Mouse (Mus musculus): ENCODE measurements around the gene Tap1. TPM values are rescaled to one million over a fixed set of nuclear protein-coding genes. Genes with fewer than 3 reads are reported as not detected.

The Tap1 gene
- polyA plus RNA-seq, 1 experiment from 2014 or later = 4.7 TPM

DNA sequence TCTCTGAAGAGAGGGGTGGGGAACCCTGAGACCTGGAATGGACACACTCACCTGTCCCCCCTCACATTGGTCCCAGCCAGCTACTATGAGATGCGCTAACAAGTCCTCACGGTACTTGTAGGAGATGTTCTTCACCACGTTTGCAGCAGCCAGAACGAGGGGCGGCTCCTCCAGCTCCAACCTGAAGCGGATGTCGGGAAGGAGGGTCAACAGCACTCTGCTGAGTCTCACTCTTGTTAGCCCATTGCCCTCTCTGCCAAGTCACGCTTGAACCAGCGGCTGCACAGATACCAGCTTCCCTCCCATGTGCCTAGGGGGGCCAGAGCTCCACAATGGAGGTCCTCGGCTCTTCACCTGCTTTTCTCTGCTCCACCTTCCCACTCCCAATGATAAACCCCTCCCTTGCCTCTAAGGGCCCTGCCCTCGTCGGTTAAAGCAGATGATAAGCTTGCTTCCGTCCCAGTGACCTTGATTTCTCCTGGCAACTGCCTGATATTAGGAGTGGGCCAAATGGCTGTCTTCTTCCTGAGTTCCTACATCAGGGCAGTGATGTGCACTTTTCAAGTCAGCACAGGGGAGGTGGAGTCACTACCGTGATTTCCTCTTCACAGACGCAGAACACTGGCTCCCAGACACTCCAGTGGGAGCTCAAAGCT is 3.7 kb upstream of the Tap1 start:
- H3K9ac ChIP-seq = no peak overlapping the region
- H3K36me3 ChIP-seq = no peaks in the 10 kb centered on the region
- H3K4me3 ChIP-seq = no peak overlapping the region
- no peak overlapping the region for H3K27ac ChIP-seq
- peaks cover 44% of the 10 kb centered on the region for H3K27me3 ChIP-seq
- no peak overlapping the region for H3K4me2 ChIP-seq (replicated peaks)
- no peak for ATAC-seq (ENCODE audit: insufficient number of reproducible peaks, insufficient read depth, low FRiP score, low TSS enrichment)
- 80% methylated on average over 15 of the region's 15 CpGs for WGBS
- H3K9me3 ChIP-seq = no peaks in the 10 kb centered on the region
- H3K4me1 ChIP-seq = peaks cover 14% of the 10 kb centered on the region; the same call in 1 of the 2 replicates

DNA sequence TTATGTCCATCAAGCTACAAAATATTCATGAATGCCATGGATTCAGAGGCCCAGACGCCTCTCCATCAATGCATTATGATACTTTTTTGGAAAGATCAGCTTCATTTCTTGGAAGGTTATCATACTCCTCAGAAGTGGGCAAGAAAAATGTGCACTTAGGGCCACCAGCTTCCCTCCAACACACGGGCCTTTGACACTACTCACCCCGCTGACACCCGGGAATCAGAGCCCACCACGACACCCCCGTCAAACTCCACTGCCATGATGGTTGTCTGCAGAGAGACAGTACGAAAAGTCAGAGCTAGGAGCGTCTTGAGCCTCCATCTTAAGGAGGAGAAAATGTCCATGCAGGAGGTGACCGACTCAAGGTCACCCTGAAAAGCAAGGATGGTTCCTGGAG is 1.8 kb upstream of the Tap1 start:
- H3K27me3 ChIP-seq = peaks cover 60% of the 10 kb centered on the region
- no peak for ATAC-seq (ENCODE audit: insufficient number of reproducible peaks, insufficient read depth, low FRiP score, low TSS enrichment)
- no peak overlapping the region for H3K27ac ChIP-seq
- no peaks in the 10 kb centered on the region for H3K36me3 ChIP-seq
- peaks cover 14% of the 10 kb centered on the region; the same call in 1 of the 2 replicates for H3K4me1 ChIP-seq
- H3K9ac ChIP-seq = no peak overlapping the region
- no peaks in the 10 kb centered on the region for H3K9me3 ChIP-seq
- H3K4me3 ChIP-seq = no peak overlapping the region
- H3K4me2 ChIP-seq (replicated peaks) = no peak overlapping the region
- 85% methylated on average over 9 of the region's 9 CpGs for WGBS

DNA sequence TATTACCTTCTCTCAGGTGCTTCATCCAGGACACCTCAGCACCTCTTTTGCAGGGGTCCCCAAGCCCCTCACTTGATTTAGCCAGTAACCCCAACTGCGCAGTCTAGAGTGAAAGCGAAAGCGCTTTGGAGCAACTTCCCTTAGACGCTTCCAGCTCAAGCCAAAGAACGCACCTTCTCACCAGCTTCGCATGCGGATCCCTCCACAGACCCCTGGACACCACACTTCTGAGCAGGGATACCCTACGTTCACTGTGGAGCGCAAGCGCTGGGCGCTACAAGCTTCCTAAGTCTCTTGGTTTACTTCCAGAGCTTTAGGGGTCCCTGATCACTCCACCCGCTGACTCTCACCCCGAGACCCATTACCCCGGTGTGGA is 480 bp upstream of the Tap1 start:
- Histone ChIP-seq H3K36me3 (no peaks in the 10 kb centered on the region), H3K9ac (peak overlapping the region; percentile 39; the same call in 1 of the 2 replicates), H3K27ac (no peak overlapping the region), H3K27me3 (peaks cover 73% of the 10 kb centered on the region), H3K9me3 (no peaks in the 10 kb centered on the region), H3K4me1 (peaks cover 14% of the 10 kb centered on the region; the same call in 1 of the 2 replicates), H3K4me2 (replicated peaks) (peak overlapping the region; percentile 86), H3K4me3 (peak overlapping the region; percentile 47)
- 3% methylated on average over 14 of the region's 14 CpGs for WGBS
- no peak; the same call in 1 of the 2 replicates for ATAC-seq (ENCODE audit: insufficient number of reproducible peaks, insufficient read depth, low FRiP score, low TSS enrichment)

DNA sequence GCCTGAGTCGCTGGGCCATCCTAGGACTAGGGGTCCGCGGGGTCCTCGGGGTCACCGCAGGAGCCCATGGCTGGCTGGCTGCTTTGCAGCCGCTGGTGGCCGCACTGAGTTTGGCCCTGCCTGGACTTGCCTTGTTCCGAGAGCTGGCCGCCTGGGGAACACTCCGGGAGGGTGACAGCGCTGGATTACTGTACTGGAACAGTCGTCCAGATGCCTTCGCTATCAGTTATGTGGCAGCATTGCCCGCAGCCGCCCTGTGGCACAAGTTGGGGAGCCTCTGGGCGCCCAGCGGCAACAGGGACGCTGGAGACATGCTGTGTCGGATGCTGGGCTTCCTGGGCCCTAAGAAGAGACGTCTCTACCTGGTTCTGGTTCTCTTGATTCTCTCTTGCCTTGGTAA is 657 bp downstream of the Tap1 start:
- peaks cover 14% of the 10 kb centered on the region; the same call in 1 of the 2 replicates for H3K4me1 ChIP-seq
- H3K27me3 ChIP-seq = peaks cover 78% of the 10 kb centered on the region
- no peak overlapping the region for H3K27ac ChIP-seq
- no peaks in the 10 kb centered on the region for H3K9me3 ChIP-seq
- peak overlapping the region; percentile 86 for H3K4me2 ChIP-seq (replicated peaks)
- peak overlapping the region; percentile 47 for H3K4me3 ChIP-seq
- peak overlapping the region; percentile 63 for H3K9ac ChIP-seq
- WGBS = 3% methylated on average over 20 of the region's 20 CpGs
- peak; percentile 17; the same call in 1 of the 2 replicates for ATAC-seq (ENCODE audit: insufficient number of reproducible peaks, insufficient read depth, low FRiP score, low TSS enrichment)
- H3K36me3 ChIP-seq = no peaks in the 10 kb centered on the region

DNA sequence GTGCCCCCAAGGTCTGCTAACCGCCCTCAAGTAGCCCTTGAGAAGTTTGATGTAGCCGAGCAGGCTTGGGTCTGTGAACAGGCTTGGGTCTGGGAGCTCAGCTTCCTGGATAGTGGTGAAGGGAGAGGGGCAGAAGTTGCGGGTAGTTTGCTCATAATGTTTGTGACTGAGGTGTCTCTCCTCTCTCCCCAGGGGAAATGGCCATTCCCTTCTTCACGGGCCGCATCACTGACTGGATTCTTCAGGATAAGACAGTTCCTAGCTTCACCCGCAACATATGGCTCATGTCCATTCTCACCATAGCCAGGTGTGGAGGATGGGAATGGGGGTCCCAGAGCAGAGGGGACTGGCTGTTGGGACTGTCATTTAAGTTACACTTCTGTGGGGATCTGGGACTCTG is 1.6 kb downstream of the Tap1 start:
- no peak overlapping the region for H3K4me3 ChIP-seq
- ATAC-seq (ENCODE audit: insufficient number of reproducible peaks, insufficient read depth, low FRiP score, low TSS enrichment) = no peak
- no peaks in the 10 kb centered on the region for H3K36me3 ChIP-seq
- peaks cover 14% of the 10 kb centered on the region; the same call in 1 of the 2 replicates for H3K4me1 ChIP-seq
- WGBS = 62% methylated on average over 6 of the region's 6 CpGs
- H3K9me3 ChIP-seq = no peaks in the 10 kb centered on the region
- H3K27me3 ChIP-seq = peaks cover 79% of the 10 kb centered on the region
- H3K4me2 ChIP-seq (replicated peaks) = no peak overlapping the region
- no peak overlapping the region for H3K9ac ChIP-seq
- H3K27ac ChIP-seq = no peak overlapping the region

DNA sequence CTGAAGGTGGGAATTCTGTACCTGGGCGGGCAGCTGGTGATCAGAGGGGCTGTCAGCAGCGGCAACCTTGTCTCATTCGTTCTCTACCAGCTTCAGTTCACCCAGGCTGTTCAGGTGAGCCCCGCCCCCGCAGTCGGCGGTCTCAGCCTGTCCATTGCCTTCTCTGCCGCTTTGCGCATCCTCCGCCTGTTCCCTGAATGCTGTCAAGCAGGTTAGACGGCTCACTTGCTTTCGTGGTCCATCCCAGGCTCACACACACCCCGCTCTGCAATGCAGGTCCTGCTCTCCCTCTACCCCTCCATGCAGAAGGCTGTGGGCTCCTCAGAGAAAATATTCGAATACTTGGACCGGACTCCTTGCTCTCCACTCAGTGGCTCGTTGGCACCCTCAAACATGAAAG is 5.5 kb downstream of the Tap1 start:
- no peak overlapping the region for H3K27ac ChIP-seq
- WGBS = 22% methylated on average over 16 of the region's 16 CpGs
- H3K4me3 ChIP-seq = no peak overlapping the region
- no peaks in the 10 kb centered on the region for H3K36me3 ChIP-seq
- 0 out of 2 replicates have a peak overlapping the region, but pooled peaks have one; percentile 2 for H3K4me2 ChIP-seq (replicated peaks)
- no peak overlapping the region for H3K9ac ChIP-seq
- ATAC-seq (ENCODE audit: insufficient number of reproducible peaks, insufficient read depth, low FRiP score, low TSS enrichment) = no peak
- peaks cover 95% of the 10 kb centered on the region for H3K27me3 ChIP-seq
- H3K9me3 ChIP-seq = no peaks in the 10 kb centered on the region
- H3K4me1 ChIP-seq = peaks cover 8% of the 10 kb centered on the region; the same call in 1 of the 2 replicates

DNA sequence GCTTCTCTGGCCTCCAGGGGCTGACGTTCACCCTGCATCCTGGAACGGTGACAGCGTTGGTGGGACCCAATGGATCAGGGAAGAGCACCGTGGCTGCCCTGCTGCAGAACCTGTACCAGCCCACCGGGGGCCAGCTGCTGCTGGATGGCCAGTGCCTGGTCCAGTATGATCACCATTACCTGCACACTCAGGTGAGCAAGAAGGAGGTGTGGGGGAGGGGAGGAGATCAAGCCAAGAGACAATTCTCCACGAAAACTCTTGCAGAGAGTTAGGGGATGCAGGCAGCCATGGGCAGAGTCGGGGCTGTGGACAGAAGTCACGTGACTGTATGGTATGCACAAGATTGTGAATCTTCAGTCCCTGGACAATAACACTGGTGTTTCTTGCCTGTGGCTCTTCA is 6.1 kb downstream of the Tap1 start:
- no peak overlapping the region for H3K27ac ChIP-seq
- WGBS = 55% methylated on average over 8 of the region's 8 CpGs
- H3K27me3 ChIP-seq = peaks cover 96% of the 10 kb centered on the region
- H3K4me1 ChIP-seq = peaks cover 9% of the 10 kb centered on the region
- no peaks in the 10 kb centered on the region for H3K9me3 ChIP-seq
- H3K36me3 ChIP-seq = no peaks in the 10 kb centered on the region
- no peak overlapping the region for H3K9ac ChIP-seq
- H3K4me3 ChIP-seq = no peak overlapping the region
- ATAC-seq (ENCODE audit: insufficient number of reproducible peaks, insufficient read depth, low FRiP score, low TSS enrichment) = no peak
- H3K4me2 ChIP-seq (replicated peaks) = no peak overlapping the region

DNA sequence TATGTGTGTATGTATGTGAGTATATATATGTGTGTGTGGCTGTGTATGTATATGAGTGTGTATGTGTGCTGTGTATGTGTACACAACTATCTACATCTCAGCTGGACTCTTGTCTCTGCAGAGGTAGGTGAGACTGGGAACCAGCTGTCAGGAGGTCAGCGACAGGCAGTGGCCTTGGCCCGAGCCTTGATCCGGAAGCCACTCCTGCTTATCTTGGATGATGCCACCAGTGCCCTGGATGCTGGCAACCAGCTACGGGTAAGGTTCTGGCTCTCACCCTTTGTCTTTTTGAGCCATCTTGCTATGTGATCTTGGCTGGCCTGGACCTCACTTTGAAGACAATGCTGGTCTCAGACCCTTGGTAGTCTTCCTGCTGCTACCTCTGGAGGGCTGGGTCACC is 7.4 kb downstream of the Tap1 start:
- peaks cover 9% of the 10 kb centered on the region for H3K4me1 ChIP-seq
- H3K27me3 ChIP-seq = peaks cover 97% of the 10 kb centered on the region
- H3K4me3 ChIP-seq = no peak overlapping the region
- H3K36me3 ChIP-seq = no peaks in the 10 kb centered on the region
- H3K4me2 ChIP-seq (replicated peaks) = no peak overlapping the region
- H3K9ac ChIP-seq = no peak overlapping the region
- ATAC-seq (ENCODE audit: insufficient number of reproducible peaks, insufficient read depth, low FRiP score, low TSS enrichment) = no peak
- 95% methylated on average over 4 of the region's 4 CpGs for WGBS
- H3K27ac ChIP-seq = no peak overlapping the region
- H3K9me3 ChIP-seq = no peaks in the 10 kb centered on the region

DNA sequence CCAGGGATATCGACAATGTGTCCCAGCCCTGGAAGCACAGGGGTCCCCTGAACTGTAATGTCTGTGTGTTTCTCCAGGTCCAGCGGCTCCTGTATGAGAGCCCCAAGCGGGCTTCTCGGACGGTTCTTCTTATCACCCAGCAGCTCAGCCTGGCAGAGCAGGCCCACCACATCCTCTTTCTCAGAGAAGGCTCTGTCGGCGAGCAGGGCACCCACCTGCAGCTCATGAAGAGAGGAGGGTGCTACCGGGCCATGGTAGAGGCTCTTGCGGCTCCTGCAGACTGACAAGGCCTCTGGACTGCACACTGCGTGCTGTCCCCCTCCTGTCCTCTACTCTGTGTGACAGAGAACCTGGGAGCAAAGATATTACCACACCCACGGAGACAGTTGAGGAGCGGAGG is 9.1 kb downstream of the Tap1 start:
- Histone ChIP-seq H3K27ac (no peak overlapping the region), H3K36me3 (no peaks in the 10 kb centered on the region), H3K4me3 (no peak overlapping the region), H3K9me3 (no peaks in the 10 kb centered on the region), H3K27me3 (peaks cover 96% of the 10 kb centered on the region), H3K4me1 (peaks cover 9% of the 10 kb centered on the region), H3K9ac (no peak overlapping the region), H3K4me2 (replicated peaks) (no peak overlapping the region)
- no peak for ATAC-seq (ENCODE audit: insufficient number of reproducible peaks, insufficient read depth, low FRiP score, low TSS enrichment)
- WGBS = 29% methylated on average over 12 of the region's 12 CpGs

DNA sequence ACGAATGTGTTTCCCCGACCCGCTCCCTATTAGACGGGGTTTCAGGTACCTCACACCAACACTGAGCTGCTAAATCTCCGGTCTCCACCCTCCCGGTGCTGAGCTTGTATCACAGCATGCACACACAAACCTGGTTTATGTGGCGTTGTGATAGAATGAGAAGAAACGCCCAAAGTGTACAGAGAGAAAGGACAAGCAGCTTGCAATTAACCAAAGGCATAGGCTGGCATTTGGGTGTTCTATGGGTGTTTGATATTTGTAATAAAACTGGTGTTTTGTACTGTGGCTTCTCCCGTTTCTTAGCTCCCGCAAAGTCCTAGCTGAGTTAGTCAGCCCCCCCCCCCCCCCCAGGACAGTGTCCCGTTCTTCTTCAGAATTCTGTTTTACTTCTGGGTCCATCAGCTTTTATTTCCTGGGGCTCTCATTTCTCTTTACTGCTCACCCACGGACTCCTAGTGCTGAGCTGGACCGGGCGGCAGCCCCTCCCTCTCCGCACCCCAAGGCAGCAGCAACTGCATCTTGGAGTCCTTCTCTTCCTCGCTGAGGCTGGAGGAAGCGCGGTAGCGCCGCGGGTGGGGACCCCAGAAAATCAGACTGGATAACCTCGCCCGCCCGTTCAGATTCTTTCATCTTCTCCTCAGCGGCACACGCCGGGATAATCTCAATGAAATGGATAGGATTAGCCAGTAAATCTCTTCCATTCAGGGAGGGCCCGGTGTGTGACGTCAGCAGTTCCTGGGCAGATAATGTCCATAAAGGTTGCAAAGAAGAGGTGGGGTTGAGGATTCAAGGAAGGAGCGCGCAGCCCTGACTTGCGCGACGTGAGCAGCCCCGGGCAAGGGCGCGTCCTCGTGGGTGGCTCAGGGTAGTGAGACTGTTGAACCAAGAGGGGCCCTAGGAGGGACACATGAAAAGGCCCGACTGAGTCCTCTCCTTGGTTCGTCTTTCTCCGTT is 9.9 kb downstream of the Tap1 start, which contains the start of gene Psmb8:
TSS of gene Psmb8 (plus strand) at position 781 of the 954 bp plus-strand sequence.
- no peak within 1 kb of the TSS for H3K9ac ChIP-seq
- H3K4me3 ChIP-seq = peak within 1 kb of the TSS; percentile 32
- 0 out of 2 replicates have a peak, but pooled peaks have one; percentile 48 for ATAC-seq (ENCODE audit: insufficient number of reproducible peaks, insufficient read depth, low FRiP score, low TSS enrichment)
- no peaks in the 10 kb centered on the region for H3K9me3 ChIP-seq
- H3K36me3 ChIP-seq = no peaks in the 10 kb centered on the region
- WGBS = 4% methylated on average over 41 of the region's 41 CpGs
- peak within 1 kb of the TSS; percentile 58 for H3K4me2 ChIP-seq (replicated peaks)
- no peak within 1 kb of the TSS for H3K27ac ChIP-seq
- peaks cover 89% of the 10 kb centered on the region for H3K27me3 ChIP-seq
- peaks cover 9% of the 10 kb centered on the region for H3K4me1 ChIP-seq

DNA sequence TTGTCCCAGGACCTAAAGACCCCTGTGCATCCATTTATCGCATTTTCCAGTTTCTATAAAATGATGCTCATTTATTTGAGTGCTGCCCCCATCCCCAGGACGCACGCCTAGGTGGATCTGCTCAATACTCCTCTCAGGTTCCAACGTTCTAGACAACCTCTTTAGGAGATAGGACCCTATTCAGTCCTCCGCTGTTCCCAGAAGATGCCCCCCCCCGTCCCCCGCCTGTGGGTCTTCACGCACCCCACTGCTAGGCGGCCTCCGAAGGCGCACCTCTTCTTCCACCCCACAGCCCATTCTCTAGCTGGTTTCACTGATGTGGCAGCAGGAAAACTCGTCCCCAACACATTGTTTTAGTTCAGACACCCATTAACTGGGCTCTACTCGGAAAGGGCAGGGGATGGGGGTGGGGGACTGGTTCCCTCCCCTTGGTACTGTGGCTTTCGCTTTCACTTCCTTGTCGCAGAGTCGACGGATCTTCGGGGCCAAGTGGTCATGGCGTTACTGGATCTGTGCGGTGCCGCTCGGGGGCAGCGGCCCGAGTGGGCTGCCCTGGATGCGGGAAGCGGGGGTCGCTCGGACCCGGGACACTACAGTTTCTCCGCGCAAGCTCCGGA is 10.7 kb downstream of the Tap1 start:
- 2% methylated on average over 32 of the region's 32 CpGs for WGBS
- peak overlapping the region; percentile 32 for H3K4me3 ChIP-seq
- ATAC-seq (ENCODE audit: insufficient number of reproducible peaks, insufficient read depth, low FRiP score, low TSS enrichment) = no peak
- no peak overlapping the region for H3K27ac ChIP-seq
- H3K4me1 ChIP-seq = peaks cover 9% of the 10 kb centered on the region
- no peaks in the 10 kb centered on the region for H3K36me3 ChIP-seq
- no peak overlapping the region for H3K9ac ChIP-seq
- no peaks in the 10 kb centered on the region for H3K9me3 ChIP-seq
- peaks cover 84% of the 10 kb centered on the region for H3K27me3 ChIP-seq
- peak overlapping the region; percentile 58 for H3K4me2 ChIP-seq (replicated peaks)

Measured in embryonic facial prominence, embryonic 12.5 days (tissue).